Mouse (Mus musculus) intestine, postnatal 0 days (tissue): ENCODE measurements around the gene Efcab10. TPM values are rescaled to one million over a fixed set of nuclear protein-coding genes. Genes with fewer than 3 reads are reported as not detected.

Source experiments
- ATAC-seq: fragments of 200-750 bp; cut with Nextera tagmentation; 2 replicates; pipeline ENCODE4 v1.8.0; 2017; ENCODE audit warnings: mild to moderate bottlenecking, moderate TSS enrichment, moderate library complexity
- H3K27ac ChIP-seq: fragments of 300-500 bp; sonication (generic); 2 replicates; pipeline ENCODE4 v1.5.1; 2014; ENCODE audit warnings: mild to moderate bottlenecking, low read depth, low read length, moderate library complexity
- H3K27me3 ChIP-seq: fragments of 300-500 bp; sonication (generic); replicated peaks from 2 replicates; pipeline ENCODE4 v1.6.1; 2014; ENCODE audit warnings: low read length, mixed read lengths; ENCODE audit not compliant: control insufficient read depth, insufficient read depth
- H3K36me3 ChIP-seq: fragments of 300-500 bp; sonication (generic); 2 replicates; pipeline ENCODE4 v1.6.1; 2014; ENCODE audit warnings: mild to moderate bottlenecking, moderate library complexity; ENCODE audit not compliant: control insufficient read depth, insufficient read depth
- H3K4me1 ChIP-seq: fragments of 300-500 bp; sonication (generic); replicated peaks from 2 replicates; pipeline ENCODE4 v1.6.1; 2014; ENCODE audit warnings: antibody characterized with exemption, low read length, mixed read lengths; ENCODE audit not compliant: control insufficient read depth, insufficient read depth
- H3K4me2 ChIP-seq: fragments of 300-500 bp; sonication (generic); replicated peaks from 2 replicates; pipeline ENCODE4 v1.6.1; 2014; ENCODE audit warnings: low read depth, mild to moderate bottlenecking, moderate library complexity
- H3K4me3 ChIP-seq: fragments of 300-500 bp; sonication (generic); 2 replicates; pipeline ENCODE4 v1.5.1; 2014; ENCODE audit warnings: low read depth, low read length
- H3K9ac ChIP-seq: fragments of 300-500 bp; sonication (generic); 2 replicates; pipeline ENCODE4 v1.6.1; 2014; ENCODE audit warnings: mild to moderate bottlenecking, low read depth, low read length
- H3K9me3 ChIP-seq: fragments of 300-500 bp; sonication (generic); 2 replicates; pipeline ENCODE4 v1.6.1; 2016; ENCODE audit warnings: mixed run types; ENCODE audit not compliant: control insufficient read depth
- CTCF ChIP-seq: sonication (generic); IDR thresholded peaks from 2 replicates; pipeline ENCODE4 v1.5.1; 2016; ENCODE audit warnings: low read depth, mild to moderate bottlenecking, control low read depth, antibody characterized with exemption, moderate library complexity
- WGBS: fragments of 180-500 bp; shearing (Covaris S2); extraction: QIAGEN DNeasy Blood & Tissue Kit; methylation state at CpG from one replicate; pipeline ENCODE4 v1.1.7; 2014; 5-methylcytosine and 5-hydroxymethylcytosine counted together
- polyA plus RNA-seq: library from polyadenylated mRNA; unstranded; fragments of >200 nt; fragmentation: Nextera tagmentation; extraction: Ambion mirVana; gene quantifications from 2 replicates; pipeline ENCODE4 v1.2.1, GENCODE M21; 2015

Efcab10 gene
- polyA plus RNA-seq, 1 experiment from 2014 or later, result 0.18 TPM

DNA sequence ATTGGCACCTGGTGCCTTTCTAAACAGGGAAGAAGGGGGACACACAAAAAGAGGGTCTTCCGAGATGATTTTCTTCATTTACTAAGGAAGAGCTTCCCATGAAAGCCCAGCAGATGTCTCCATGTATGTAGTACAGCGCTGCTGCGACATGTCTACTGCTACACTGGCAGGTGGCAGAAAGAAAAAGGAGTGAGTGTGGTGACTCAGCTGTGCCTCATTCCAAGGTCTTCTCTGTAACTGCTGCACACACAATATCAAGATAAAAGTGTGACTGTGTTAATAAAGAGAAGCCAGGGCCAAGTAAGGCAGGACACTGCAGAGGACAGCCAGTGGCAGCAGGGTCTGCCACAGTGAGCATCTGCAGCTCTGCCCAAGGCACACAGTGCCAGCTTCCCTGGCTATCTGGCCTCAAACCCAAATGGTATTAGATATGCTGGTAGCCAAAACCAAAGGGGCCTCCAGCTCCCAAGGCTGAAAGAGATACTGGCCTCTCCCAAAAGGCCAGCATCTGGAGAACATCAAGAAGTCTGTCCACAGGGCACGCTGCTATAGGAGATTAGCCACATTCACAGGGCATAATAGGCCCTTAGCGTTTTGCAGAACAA, 34.7 kb upstream of the Efcab10 start:
- WGBS, result 86% methylated on average over 5 of the region's 5 CpGs
- no peak for ATAC-seq
- no peaks in the 10 kb centered on the region for H3K9me3 ChIP-seq

DNA sequence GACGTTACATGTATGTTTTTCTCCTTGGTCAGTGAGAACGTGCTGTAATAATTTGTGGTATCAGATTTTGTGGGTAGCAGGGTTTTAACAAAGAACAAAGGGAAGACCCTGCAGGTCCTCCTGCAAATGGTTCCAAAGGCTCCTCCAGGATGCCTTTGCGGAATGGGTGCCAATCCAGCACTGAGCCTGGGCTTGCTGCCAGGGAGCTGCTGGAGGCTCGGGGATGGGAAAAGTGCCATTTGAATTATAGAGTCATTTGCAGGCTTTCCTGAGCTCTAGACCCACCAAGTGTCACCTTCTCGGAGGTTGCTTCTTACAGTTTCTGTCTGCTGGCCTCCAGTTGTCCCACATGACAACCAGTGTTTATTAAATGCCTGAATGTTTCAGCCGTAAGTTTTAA, 33.9 kb upstream of the Efcab10 start:
- Histone ChIP-seq H3K9me3 (no peaks in the 10 kb centered on the region), H3K4me1 (no peaks in the 10 kb centered on the region), H3K4me2 (no peak overlapping the region), H3K36me3 (peaks cover 32% of the 10 kb centered on the region), H3K27ac (no peak overlapping the region), H3K9ac (no peak overlapping the region), H3K4me3 (no peak overlapping the region), H3K27me3 (no peaks in the 10 kb centered on the region)
- no peak for ATAC-seq
- 66% methylated on average over 6 of the region's 6 CpGs for WGBS
- TF ChIP-seq CTCF, result no peak

More for the DNA sequence above, 34.7 kb upstream of the Efcab10 start:
- no peak for TF ChIP-seq CTCF
- Histone ChIP-seq H3K27ac (no peak overlapping the region), H3K4me1 (no peaks in the 10 kb centered on the region), H3K4me3 (no peak overlapping the region), H3K27me3 (no peaks in the 10 kb centered on the region), H3K4me2 (no peak overlapping the region), H3K36me3 (peaks cover 29% of the 10 kb centered on the region), H3K9ac (no peak overlapping the region)

DNA sequence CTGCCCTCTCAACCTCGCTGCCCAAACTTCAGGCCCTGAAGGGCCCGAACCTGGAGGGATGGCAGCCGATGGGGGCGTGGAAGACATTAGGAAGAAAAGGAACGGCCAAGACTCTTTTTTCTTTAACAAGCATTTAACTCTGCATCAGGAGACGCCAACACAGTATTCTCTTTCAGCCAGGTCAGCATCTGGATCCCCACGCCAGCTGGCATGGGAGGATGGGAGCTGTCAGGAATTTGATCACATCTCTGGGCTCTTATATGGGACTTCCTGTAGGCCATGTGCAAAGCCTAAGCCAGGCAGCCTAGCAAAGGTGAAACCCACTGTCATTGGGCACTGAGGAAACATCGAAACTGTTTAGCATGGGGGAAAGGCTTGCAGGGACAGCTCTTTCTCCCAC, 30.1 kb upstream of the Efcab10 start:
- Histone ChIP-seq H3K27ac (no peak overlapping the region), H3K9ac (no peak overlapping the region), H3K4me3 (no peak overlapping the region), H3K4me2 (no peak overlapping the region), H3K4me1 (no peaks in the 10 kb centered on the region), H3K9me3 (no peaks in the 10 kb centered on the region), H3K36me3 (peaks cover 37% of the 10 kb centered on the region), H3K27me3 (no peaks in the 10 kb centered on the region)
- ATAC-seq, result no peak
- no peak for TF ChIP-seq CTCF
- WGBS, result 91% methylated on average over 8 of the region's 8 CpGs

DNA sequence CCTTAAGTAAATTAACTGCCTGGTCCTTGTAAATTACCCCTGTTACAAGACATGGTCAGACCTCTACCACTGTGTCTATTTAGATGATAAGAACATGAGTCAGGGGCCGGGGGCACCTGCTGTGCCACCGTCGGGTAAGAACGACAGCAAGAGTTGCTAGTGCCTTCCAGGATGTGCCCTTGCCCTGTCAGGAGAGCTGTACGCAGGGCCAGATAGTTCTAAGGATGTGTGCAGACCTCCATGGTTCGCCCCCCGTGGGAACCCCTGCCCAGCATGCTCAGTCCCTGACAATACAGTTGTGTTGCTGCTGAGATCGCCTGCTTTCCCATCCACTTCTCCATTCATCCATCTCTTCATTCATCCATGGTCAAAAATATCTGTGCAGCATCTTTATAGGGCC, 29.5 kb upstream of the Efcab10 start:
- Histone ChIP-seq H3K4me1 (no peaks in the 10 kb centered on the region), H3K4me2 (no peak overlapping the region), H3K4me3 (no peak overlapping the region), H3K9ac (no peak overlapping the region), H3K36me3 (peaks cover 37% of the 10 kb centered on the region), H3K9me3 (no peaks in the 10 kb centered on the region), H3K27ac (no peak overlapping the region), H3K27me3 (no peaks in the 10 kb centered on the region)
- ATAC-seq, result no peak
- 87% methylated on average over 8 of the region's 8 CpGs for WGBS
- no peak for TF ChIP-seq CTCF

DNA sequence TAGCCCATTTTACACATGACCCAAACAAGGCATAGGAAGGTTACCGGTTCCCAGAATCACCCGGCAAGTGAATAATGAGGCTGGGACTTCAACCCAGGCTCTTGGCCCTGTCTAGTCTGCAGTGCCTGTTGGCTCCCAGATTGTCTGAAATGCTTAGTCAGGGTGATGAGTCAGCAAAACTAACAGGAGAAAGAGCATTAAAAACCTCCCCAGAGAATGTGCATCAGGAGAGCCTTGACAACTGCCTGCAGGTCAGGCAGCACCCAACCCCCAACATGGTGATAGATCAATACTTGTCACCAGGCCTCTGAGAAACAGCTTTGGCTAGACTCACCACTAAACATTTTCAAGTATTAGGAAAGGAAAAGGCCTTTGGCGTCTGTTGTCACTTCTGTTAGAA, 25.1 kb upstream of the Efcab10 start:
- no peaks in the 10 kb centered on the region for H3K9me3 ChIP-seq
- H3K9ac ChIP-seq, result no peak overlapping the region
- H3K27me3 ChIP-seq, result no peaks in the 10 kb centered on the region
- TF ChIP-seq CTCF, result no peak
- H3K36me3 ChIP-seq, result peaks cover 38% of the 10 kb centered on the region
- no peak overlapping the region for H3K27ac ChIP-seq
- ATAC-seq, result no peak
- H3K4me3 ChIP-seq, result no peak overlapping the region
- WGBS, result 81% methylated on average over 3 of the region's 3 CpGs
- no peak overlapping the region for H3K4me2 ChIP-seq
- no peaks in the 10 kb centered on the region for H3K4me1 ChIP-seq

DNA sequence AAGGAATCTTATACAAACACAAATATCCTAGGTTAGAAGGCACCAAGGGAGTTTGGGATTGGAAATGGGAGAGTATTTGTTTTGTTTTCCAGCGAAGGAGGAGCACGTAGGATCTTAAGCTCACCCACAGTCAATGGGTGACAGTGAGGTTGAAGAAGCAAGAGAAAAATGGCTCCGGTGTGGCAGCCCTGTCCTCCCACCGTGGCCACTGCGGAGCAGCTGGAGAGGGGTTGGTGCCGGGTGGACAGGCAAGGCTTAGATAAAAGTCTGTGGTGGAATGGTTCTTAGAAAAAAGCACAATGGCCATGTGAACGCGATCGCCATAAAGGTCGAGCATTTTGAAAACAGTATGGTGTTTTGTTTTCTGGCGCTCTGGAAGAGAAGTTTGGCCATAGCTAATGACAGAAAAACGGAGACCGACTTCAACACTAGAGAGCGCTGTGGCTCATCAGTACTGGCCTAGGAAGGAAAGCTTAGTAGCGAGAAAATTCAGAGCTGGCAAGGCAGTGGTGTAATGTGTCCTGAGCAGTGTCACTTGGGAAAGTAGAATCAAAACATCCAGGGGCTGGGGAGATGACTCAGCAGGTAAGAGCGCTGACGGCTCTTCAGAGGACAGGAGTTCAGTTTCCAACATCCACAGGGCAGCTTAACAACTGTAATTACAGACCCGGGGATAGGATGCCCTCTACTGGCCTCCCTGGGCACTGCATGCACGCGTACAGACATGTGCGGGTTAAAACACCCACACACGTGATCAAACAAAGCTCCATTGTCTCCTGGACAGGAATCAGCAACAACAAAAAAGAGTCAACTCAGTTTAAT, 14.8 kb upstream of the Efcab10 start:
- Histone ChIP-seq H3K36me3 (no peaks in the 10 kb centered on the region), H3K4me2 (peak overlapping the region; percentile 57), H3K9me3 (no peaks in the 10 kb centered on the region), H3K4me3 (peak overlapping the region; percentile 27), H3K4me1 (no peaks in the 10 kb centered on the region), H3K27me3 (no peaks in the 10 kb centered on the region), H3K27ac (no peak overlapping the region), H3K9ac (no peak overlapping the region)
- peak; percentile 87 for TF ChIP-seq CTCF
- ATAC-seq, result peak; percentile 89
- WGBS, result 21% methylated on average over 22 of the region's 22 CpGs
